Mouse (Mus musculus): Measurements from ENCODE around the gene Sept6. TPM values are rescaled to one million over a fixed set of nuclear protein-coding genes. Genes with fewer than 3 reads are reported as not detected.
A peak's percentile ranks its signal among the peaks of the same experiment; 100 is the strongest.

The Sept6 gene
- total and polyA plus RNA-seq, 2 experiments from 2014 or later: 59.6 to 106 TPM

GRCm38 (mm10) chrX:36974905-36975304 lies 16.7 kb downstream of the Sept6 start:
- no peak overlapping the region for H3K27ac ChIP-seq
- H3K4me3 ChIP-seq (ENCODE audit: low read length): no peak overlapping the region
- no peaks in the 10 kb centered on the region for H3K9me3 ChIP-seq (ENCODE audit: low read length)
- no peak overlapping the region for H3K4me2 ChIP-seq (ENCODE audit: low read depth, low read length)
- no peak overlapping the region for H3K9ac ChIP-seq (replicated peaks; ENCODE audit: low read length)
- H3K36me3 ChIP-seq (ENCODE audit: insufficient read depth, low read length): no peaks in the 10 kb centered on the region
- H3K4me1 ChIP-seq (ENCODE audit: insufficient read depth, low read length): no peaks in the 10 kb centered on the region
- no peak for TF ChIP-seq CTCF (IDR thresholded peaks at IDR 0.05; ENCODE audit: low read depth)
- 58% methylated on average over 5 of the region's 5 CpGs for WGBS
- DNase-seq (ENCODE audit: low spot score) (no peak), ATAC-seq (no peak)
- no peaks in the 10 kb centered on the region for H3K27me3 ChIP-seq (ENCODE audit: insufficient read depth, low read length)

GRCm38 (mm10) chrX:36972951-36973471 lies 18.6 kb downstream of the Sept6 start:
- Histone ChIP-seq H3K36me3 (ENCODE audit: insufficient read depth, low read length) (no peaks in the 10 kb centered on the region), H3K4me1 (ENCODE audit: insufficient read depth, low read length) (no peaks in the 10 kb centered on the region), H3K9me3 (ENCODE audit: low read length) (no peaks in the 10 kb centered on the region), H3K4me3 (ENCODE audit: low read length) (no peak overlapping the region), H3K27me3 (ENCODE audit: insufficient read depth, low read length) (no peaks in the 10 kb centered on the region), H3K4me2 (ENCODE audit: low read depth, low read length) (no peak overlapping the region), H3K27ac (no peak overlapping the region), H3K9ac (replicated peaks; ENCODE audit: low read length) (no peak overlapping the region)
- no peak for DNase-seq (ENCODE audit: low spot score)
- no peak for ATAC-seq
- TF ChIP-seq CTCF (IDR thresholded peaks at IDR 0.05; ENCODE audit: low read depth): no peak
- WGBS: 74% methylated on average over 5 of the region's 5 CpGs

DNA sequence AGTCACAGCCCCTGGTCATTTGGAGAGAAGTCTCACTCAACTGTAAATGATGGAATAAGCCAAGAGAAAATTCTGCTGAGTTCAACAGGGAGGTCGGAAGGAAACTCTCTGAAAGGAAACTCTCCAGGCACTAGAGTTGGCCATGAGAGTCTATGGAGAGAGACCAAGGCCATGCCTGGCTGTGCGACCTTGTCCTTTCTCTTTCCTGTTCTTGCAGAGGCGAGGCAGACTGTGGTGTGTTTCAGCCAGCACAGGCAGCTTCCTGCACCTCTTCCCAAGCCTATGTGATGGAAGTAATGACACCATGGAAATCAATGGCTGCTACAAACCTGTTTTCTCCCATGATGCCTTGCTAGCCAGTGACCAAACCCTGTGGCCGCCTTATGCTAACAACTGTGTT lies 20.4 kb downstream of the Sept6 start:
- H3K9me3 ChIP-seq (ENCODE audit: low read length): no peaks in the 10 kb centered on the region
- H3K27ac ChIP-seq: no peak overlapping the region
- 84% methylated on average over 4 of the region's 4 CpGs for WGBS
- no peaks in the 10 kb centered on the region for H3K36me3 ChIP-seq (ENCODE audit: insufficient read depth, low read length)
- no peaks in the 10 kb centered on the region for H3K27me3 ChIP-seq (ENCODE audit: insufficient read depth, low read length)
- no peaks in the 10 kb centered on the region for H3K4me1 ChIP-seq (ENCODE audit: insufficient read depth, low read length)
- H3K4me3 ChIP-seq (ENCODE audit: low read length): no peak overlapping the region
- no peak for TF ChIP-seq CTCF (IDR thresholded peaks at IDR 0.05; ENCODE audit: low read depth)
- no peak overlapping the region for H3K4me2 ChIP-seq (ENCODE audit: low read depth, low read length)
- H3K9ac ChIP-seq (replicated peaks; ENCODE audit: low read length): no peak overlapping the region
- DNase-seq (ENCODE audit: low spot score) (no peak), ATAC-seq (no peak)

DNA sequence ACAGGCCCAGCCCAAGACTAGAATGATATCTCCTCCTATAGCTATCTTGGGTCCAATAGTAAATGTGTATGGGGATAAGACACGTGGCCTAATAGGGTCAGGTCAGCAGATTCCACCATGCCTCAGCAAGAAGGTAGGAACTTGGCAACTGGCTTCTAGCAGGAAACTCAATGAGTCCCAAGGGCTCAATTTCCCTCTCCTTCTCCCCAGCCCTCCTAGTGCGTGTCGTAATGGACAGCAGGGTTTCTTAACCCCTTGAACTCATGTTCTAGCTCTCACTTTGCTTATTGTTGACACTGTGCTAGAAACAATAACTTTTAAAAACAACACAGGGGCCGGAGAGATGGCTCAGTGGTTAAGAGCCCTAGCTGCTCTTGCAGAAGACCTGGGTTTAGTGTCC lies 22.1 kb downstream of the Sept6 start:
- 70% methylated on average over 4 of the region's 4 CpGs for WGBS
- H3K27me3 ChIP-seq (ENCODE audit: insufficient read depth, low read length): no peaks in the 10 kb centered on the region
- no peak for TF ChIP-seq CTCF (IDR thresholded peaks at IDR 0.05; ENCODE audit: low read depth)
- no peaks in the 10 kb centered on the region for H3K4me1 ChIP-seq (ENCODE audit: insufficient read depth, low read length)
- H3K9me3 ChIP-seq (ENCODE audit: low read length): no peaks in the 10 kb centered on the region
- H3K36me3 ChIP-seq (ENCODE audit: insufficient read depth, low read length): no peaks in the 10 kb centered on the region
- DNase-seq (ENCODE audit: low spot score) (no peak), ATAC-seq (no peak)
- H3K9ac ChIP-seq (replicated peaks; ENCODE audit: low read length): no peak overlapping the region
- H3K4me3 ChIP-seq (ENCODE audit: low read length): no peak overlapping the region
- H3K4me2 ChIP-seq (ENCODE audit: low read depth, low read length): no peak overlapping the region
- H3K27ac ChIP-seq: no peak overlapping the region

- Histone ChIP-seq H3K9me3 (ENCODE audit: low read length) (no peaks in the 10 kb centered on the region), H3K4me1 (ENCODE audit: insufficient read depth, low read length) (no peaks in the 10 kb centered on the region), H3K4me2 (ENCODE audit: low read depth, low read length) (no peak overlapping the region), H3K9ac (replicated peaks; ENCODE audit: low read length) (no peak overlapping the region), H3K4me3 (ENCODE audit: low read length) (no peak overlapping the region), H3K36me3 (ENCODE audit: insufficient read depth, low read length) (no peaks in the 10 kb centered on the region), H3K27ac (no peak overlapping the region), H3K27me3 (ENCODE audit: insufficient read depth, low read length) (no peaks in the 10 kb centered on the region)
- TF ChIP-seq CTCF (IDR thresholded peaks at IDR 0.05; ENCODE audit: low read depth): no peak
- DNase-seq (ENCODE audit: low spot score) (no peak), ATAC-seq (no peak)
- WGBS: 92% methylated on average over 2 of the region's 2 CpGs
These were observed 34.9 kb downstream of the Sept6 start for GRCm38 (mm10) chrX:36956674-36957073.

DNA sequence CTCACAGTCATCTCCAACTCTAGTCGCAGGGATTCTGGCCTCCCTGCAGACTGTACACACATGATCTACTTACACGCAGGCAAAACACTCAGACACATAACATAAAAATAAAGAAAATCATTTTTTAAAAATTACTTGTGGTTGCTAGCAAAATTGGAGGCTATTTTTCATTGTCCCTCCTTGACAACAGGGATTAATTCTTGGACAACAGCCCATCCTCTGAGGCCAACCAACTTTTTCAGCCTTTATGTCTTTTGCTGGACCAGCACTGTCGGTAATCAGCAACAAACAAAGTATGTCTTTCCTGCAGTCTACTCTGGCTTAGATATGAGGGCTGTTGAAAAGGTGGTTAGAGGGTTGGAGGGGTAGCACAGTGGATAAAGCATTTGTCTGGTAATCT lies 50.5 kb downstream of the Sept6 start:
- no peak overlapping the region for H3K9ac ChIP-seq (replicated peaks; ENCODE audit: low read length)
- no peak for DNase-seq (ENCODE audit: low spot score)
- no peaks in the 10 kb centered on the region for H3K4me1 ChIP-seq (ENCODE audit: insufficient read depth, low read length)
- ATAC-seq: no peak
- no peaks in the 10 kb centered on the region for H3K9me3 ChIP-seq (ENCODE audit: low read length)
- 70% methylated on average over 3 of the region's 3 CpGs for WGBS
- no peaks in the 10 kb centered on the region for H3K27me3 ChIP-seq (ENCODE audit: insufficient read depth, low read length)
- H3K4me3 ChIP-seq (ENCODE audit: low read length): no peak overlapping the region
- no peak for TF ChIP-seq CTCF (IDR thresholded peaks at IDR 0.05; ENCODE audit: low read depth)
- H3K36me3 ChIP-seq (ENCODE audit: insufficient read depth, low read length): no peaks in the 10 kb centered on the region
- no peak overlapping the region for H3K4me2 ChIP-seq (ENCODE audit: low read depth, low read length)
- no peak overlapping the region for H3K27ac ChIP-seq

DNA sequence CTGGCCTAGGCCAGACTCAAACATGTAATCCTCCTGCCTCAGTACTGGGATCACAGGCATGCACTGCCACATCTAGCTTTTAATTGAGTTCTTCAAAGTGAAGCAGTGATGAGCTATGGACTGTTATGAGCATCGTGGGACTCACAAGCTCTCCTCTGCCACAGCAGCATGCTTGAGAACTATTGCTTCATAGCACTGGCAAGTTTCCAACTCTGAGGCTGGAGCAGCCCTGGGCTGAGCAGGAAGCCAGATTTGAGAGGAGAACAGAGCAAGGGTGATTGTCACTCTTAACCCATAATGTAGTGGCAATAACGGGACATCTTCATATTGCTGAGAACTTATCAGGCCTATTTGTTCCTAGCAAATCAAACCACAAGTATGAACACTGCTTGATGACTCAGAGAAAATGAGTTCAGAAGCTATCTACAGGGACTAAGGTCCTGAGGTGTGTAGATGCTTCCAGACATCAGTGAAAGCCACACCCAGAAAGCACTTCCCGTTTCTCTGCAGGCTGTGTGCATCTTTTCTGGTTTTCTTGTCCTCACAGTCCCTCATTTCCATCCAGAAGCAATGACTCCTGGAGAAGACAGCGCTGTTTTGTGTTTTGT lies 51.7 kb downstream of the Sept6 start:
- ATAC-seq (peak; percentile 59; the same call in 1 of the 2 replicates), DNase-seq (ENCODE audit: low spot score) (peak; percentile 59)
- Histone ChIP-seq H3K27me3 (ENCODE audit: insufficient read depth, low read length) (no peaks in the 10 kb centered on the region), H3K4me3 (ENCODE audit: low read length) (no peak overlapping the region), H3K4me1 (ENCODE audit: insufficient read depth, low read length) (no peaks in the 10 kb centered on the region), H3K4me2 (ENCODE audit: low read depth, low read length) (no peak overlapping the region), H3K27ac (no peak overlapping the region), H3K9ac (replicated peaks; ENCODE audit: low read length) (no peak overlapping the region), H3K36me3 (ENCODE audit: insufficient read depth, low read length) (no peaks in the 10 kb centered on the region), H3K9me3 (ENCODE audit: low read length) (no peaks in the 10 kb centered on the region)
- 72% methylated on average over 4 of the region's 4 CpGs for WGBS
- TF ChIP-seq CTCF (IDR thresholded peaks at IDR 0.05; ENCODE audit: low read depth): no peak
